Mouse (Mus musculus): ENCODE measurements around the gene Thbs1.

GRCm38 (mm10) chr2:118162486-118162885, 50.8 kb downstream of the Thbs1 start:
- no peak for TF ChIP-seq CTCF (IDR thresholded peaks at IDR 0.05; ENCODE audit: extremely low read depth, insufficient read length, insufficient replicate concordance, low read depth, low read length)
- TF ChIP-seq POLR2A (IDR thresholded peaks at IDR 0.05; ENCODE audit: low read depth, low read length) = no peak
